Mouse (Mus musculus) CH12.LX (cell line): ENCODE data around the gene Leng9. TPM values are rescaled to one million over a fixed set of nuclear protein-coding genes. Genes with fewer than 3 reads are reported as not detected.

Source experiments
- DNase-seq: peaks from one replicate; pipeline ENCODE4 v3.0.0-alpha.2; 2013; ENCODE audit errors: extremely low read depth
- H3K27ac ChIP-seq: 2 replicates; pipeline ENCODE4 v1.5.1; 2012; ENCODE audit warnings: low read depth, mild to moderate bottlenecking, control low read depth, moderate library complexity; ENCODE audit not compliant: insufficient read depth
- H3K27me3 ChIP-seq: replicated peaks from 2 replicates; pipeline ENCODE3; 2012; ENCODE audit warnings: inconsistent platforms
- H3K36me3 ChIP-seq, 2 experiments: replicated peaks in 1 of 2; 2 replicates each; pipeline versions ENCODE3 to v1.6.1; 2012; ENCODE audit warnings: inconsistent platforms in 1 of 2, low read length in 1 of 2, mild to moderate bottlenecking in 1 of 2, mixed read lengths in 1 of 2, moderate library complexity in 1 of 2; ENCODE audit not compliant: control insufficient read depth in 1 of 2, insufficient read depth in 1 of 2
- H3K4me1 ChIP-seq, 2 experiments: 2 replicates each; pipeline ENCODE4 v1.6.1; 2012; ENCODE audit warnings: inconsistent platforms in 1 of 2, moderate library complexity in 1 of 2; ENCODE audit not compliant: insufficient read depth in 2 of 2, control insufficient read depth in 1 of 2
- H3K4me2 ChIP-seq: 2 replicates; pipeline ENCODE4 v1.6.1; 2012; ENCODE audit warnings: low read depth, mild to moderate bottlenecking, control low read depth; ENCODE audit not compliant: poor library complexity, insufficient read depth, severe bottlenecking
- H3K4me3 ChIP-seq, 3 experiments: fragments of 150-350 bp in 1 of 3; sonication (generic) in 1 of 3; replicated peaks in 1 of 3; 2 replicates each; pipeline versions ENCODE3 to v1.5.1; 2011 to 2012; ENCODE audit warnings: low read depth in 2 of 3, low read length in 2 of 3, mild to moderate bottlenecking in 2 of 3, moderate library complexity in 2 of 3, control low read depth in 1 of 3, improper control_type of control experiment in 1 of 3, inconsistent platforms in 1 of 3, mixed read lengths in 1 of 3; ENCODE audit not compliant: poor library complexity in 1 of 3
- H3K79me2 ChIP-seq: replicated peaks from 2 replicates; pipeline ENCODE4 v1.6.1; 2012; ENCODE audit warnings: mild to moderate bottlenecking, moderate library complexity; ENCODE audit not compliant: control insufficient read depth, poor library complexity, insufficient read depth, severe bottlenecking; ENCODE audit errors: extremely low read depth
- H3K9ac ChIP-seq: 2 replicates; pipeline ENCODE4 v1.6.1; 2012; ENCODE audit warnings: low read depth, mild to moderate bottlenecking, control low read depth, moderate library complexity; ENCODE audit not compliant: insufficient read depth
- H3K9me3 ChIP-seq: replicated peaks from 2 replicates; pipeline ENCODE3; 2012; ENCODE audit warnings: low read length, inconsistent platforms, mixed read lengths
- CHD1 ChIP-seq: IDR thresholded peaks from 2 replicates; pipeline ENCODE4 v1.6.1; 2012; ENCODE audit warnings: low read depth, low read length, improper control_type of control experiment, inconsistent platforms
- CHD2 ChIP-seq: IDR thresholded peaks from 2 replicates; pipeline ENCODE4 v1.6.1; 2011; ENCODE audit warnings: low read length, improper control_type of control experiment
- JUND ChIP-seq: conservative IDR thresholded peaks from 2 replicates; pipeline ENCODE4 v1.6.1; 2011; ENCODE audit warnings: low read depth, low read length, improper control_type of control experiment
- MXI1 ChIP-seq: IDR thresholded peaks from 2 replicates; pipeline ENCODE4 v1.6.1; 2011; ENCODE audit warnings: mild to moderate bottlenecking, low read depth, low read length, improper control_type of control experiment
- MYC ChIP-seq: IDR thresholded peaks from 2 replicates; pipeline ENCODE4 v1.6.1; 2011; ENCODE audit warnings: low read depth, mild to moderate bottlenecking, improper control_type of control experiment, low read length
- PAX5 ChIP-seq: IDR thresholded peaks from 2 replicates; pipeline ENCODE4 v1.6.1; 2012; ENCODE audit warnings: low read length, inconsistent platforms, mixed read lengths
- POLR2AphosphoS2 ChIP-seq: IDR thresholded peaks from 2 replicates; pipeline ENCODE4 v1.6.1; 2011; ENCODE audit warnings: low read depth, low read length, improper control_type of control experiment
- USF2 ChIP-seq: conservative IDR thresholded peaks from 2 replicates; pipeline ENCODE4 v1.6.1; 2011; ENCODE audit warnings: low read depth, low read length, improper control_type of control experiment
- ZC3H11A ChIP-seq: IDR thresholded peaks from 2 replicates; pipeline ENCODE4 v1.6.1; 2012; ENCODE audit warnings: low read depth, mild to moderate bottlenecking, inconsistent platforms, low read length, improper control_type of control experiment
- ZMIZ1 ChIP-seq: IDR thresholded peaks from 2 replicates; pipeline ENCODE4 v1.6.1; 2012; ENCODE audit warnings: low read depth, mild to moderate bottlenecking, inconsistent platforms, low read length, improper control_type of control experiment
- ZNF384 ChIP-seq: IDR thresholded peaks from 2 replicates; pipeline ENCODE4 v1.6.1; 2012; ENCODE audit warnings: low read depth, low read length, improper control_type of control experiment, inconsistent platforms
- dilution Hi-C: fragments of 300-500 bp; cut with MboI; formaldehyde crosslinking; loops from 2 replicates; pipeline ENCODE4 v1.14.3; 2020; ENCODE audit warnings: low sequenced_read_pairs; ENCODE audit not compliant: extremely low pct_unique_long_range_greater_than_20kb, extremely low pct_ligation_motif_present
- in situ Hi-C: fragments of 300-500 bp; cut with MboI; formaldehyde crosslinking; loops from 3 replicates; pipeline ENCODE4 v1.14.3; 2019; ENCODE audit warnings: low sequenced_read_pairs, low pct_ligation_motif_present, low pct_unique_long_range_greater_than_20kb, mixed read lengths
- polyA plus RNA-seq: library from polyadenylated mRNA; unstranded; fragments of >175 nt; gene quantifications from 2 replicates; pipeline ENCODE4 v1.2.1, GENCODE M21; 2012; ENCODE audit warnings: low read depth; ENCODE audit not compliant: insufficient read length
- total RNA-seq, 2 experiments: library from RNA; depleted of rRNA; stranded (reverse); fragments of 300-350 nt in 1 of 2; fragments of >200 nt in 1 of 2; gene quantifications; 2 replicates each; pipeline ENCODE4 v1.2.3; 2012 to 2014

Gene Leng9
- total and polyA plus RNA-seq, 3 experiments, result 1.1 to 1.2 (median 1.2) TPM

DNA sequence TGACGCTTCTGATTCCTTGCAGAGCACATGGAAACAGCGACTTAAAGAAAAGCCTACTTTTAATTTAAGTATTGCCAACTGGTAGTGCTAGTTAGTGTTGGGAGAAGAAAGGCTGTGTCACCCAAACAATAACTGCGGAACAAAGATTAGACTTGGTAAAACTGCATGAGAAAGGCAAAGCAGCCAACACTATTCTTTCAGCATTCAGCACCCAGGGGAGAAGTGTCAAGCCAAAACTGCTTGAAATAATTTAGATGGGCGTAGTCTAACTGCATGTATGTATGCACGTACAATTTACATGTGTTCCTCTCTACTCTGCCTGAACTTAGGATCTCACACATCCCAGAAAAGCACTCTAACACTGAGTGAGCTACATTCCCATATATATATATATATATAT, 4.2 kb upstream of the Leng9 start:
- Histone ChIP-seq H3K4me1 (peaks cover 10 to 20% of the 10 kb centered on the region in 2 experiments), H3K36me3 (no peaks in the 10 kb centered on the region), H3K9me3 (no peaks in the 10 kb centered on the region), H3K4me3 (no peak overlapping the region), H3K4me2 (no peak overlapping the region), H3K9ac (no peak overlapping the region), H3K27me3 (no peaks in the 10 kb centered on the region), H3K27ac (no peak overlapping the region), H3K79me2 (no peaks in the 10 kb centered on the region)
- no peak for DNase-seq
- TF ChIP-seq CHD2 (no peak), POLR2AphosphoS2 (no peak), MYC (no peak), JUND (no peak), ZMIZ1 (no peak)
- dilution Hi-C loops (no loop called here), in situ Hi-C loops (no loop called here)

DNA sequence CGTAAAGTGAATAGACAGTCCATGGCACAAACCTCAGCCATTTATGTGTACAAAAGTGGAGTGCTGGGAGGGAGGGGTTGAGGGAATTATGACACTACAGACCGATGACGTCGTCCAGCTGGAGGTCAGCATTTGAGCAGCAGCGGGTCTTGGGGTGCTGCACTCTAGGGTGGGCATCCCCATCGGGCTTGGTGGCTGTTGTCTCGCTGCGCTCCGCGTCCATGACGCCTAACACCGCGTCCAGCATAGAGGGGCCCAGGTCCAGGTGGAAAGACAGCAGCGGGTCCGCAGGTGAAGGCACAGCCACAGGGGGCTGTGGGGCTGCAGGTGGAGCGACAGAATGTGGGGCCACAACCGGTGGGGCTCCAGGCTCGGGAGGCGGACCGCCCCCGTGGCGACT, 1.1 kb upstream of the Leng9 start:
- H3K4me2 ChIP-seq, result peak overlapping the region; percentile 99; the same call in 1 of the 2 replicates

DNA sequence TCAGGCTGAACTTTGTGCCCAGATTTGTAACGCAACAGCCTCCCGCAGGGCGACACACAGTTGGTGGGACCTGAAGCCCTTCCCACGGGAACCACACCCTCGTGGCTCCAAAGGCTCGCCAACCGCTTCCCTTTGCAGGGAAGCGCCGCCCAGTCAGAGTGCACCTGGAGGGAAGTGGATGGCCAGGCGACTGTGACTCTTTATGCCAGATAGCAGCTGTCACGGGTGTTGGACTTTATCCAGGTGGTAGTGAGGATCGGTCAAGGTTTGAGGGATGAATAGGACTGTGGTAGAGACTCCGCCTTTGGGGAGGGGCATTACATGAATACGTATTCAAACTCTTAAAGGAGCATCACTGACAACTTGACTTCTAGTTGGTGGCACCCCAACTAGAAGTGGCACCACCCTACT, 642 bp upstream of the Leng9 start:
- H3K79me2 ChIP-seq, result peaks cover 2% of the 10 kb centered on the region; the same call in 1 of the 2 replicates
- H3K4me1 ChIP-seq, result peaks cover 15 to 36% of the 10 kb centered on the region in 2 experiments
- H3K36me3 ChIP-seq, result peaks cover 24 to 27% of the 10 kb centered on the region in 2 experiments
- DNase-seq, result no peak
- peak overlapping the region; percentile 99 for H3K4me2 ChIP-seq
- H3K9ac ChIP-seq, result no peak overlapping the region
- dilution Hi-C loops, result no loop called here
- TF ChIP-seq USF2 (no peak), MXI1 (peak; percentile 23; the same call in 1 of the 2 replicates), PAX5 (no peak), CHD1 (no peak)
- TF ChIP-seq, all 38 proteins: peak for 1
- H3K4me3 ChIP-seq, result peak overlapping the region in 1 of 3 experiments; percentile 33
- no peaks in the 10 kb centered on the region for H3K27me3 ChIP-seq
- H3K9me3 ChIP-seq, result no peaks in the 10 kb centered on the region
- in situ Hi-C loops, result no loop called here
- H3K27ac ChIP-seq, result no peak overlapping the region

More for the DNA sequence above, 1.1 kb upstream of the Leng9 start:
- no peak for DNase-seq
- dilution Hi-C loops (no loop called here), in situ Hi-C loops (no loop called here)
- Histone ChIP-seq H3K9ac (no peak overlapping the region), H3K36me3 (peaks cover 19 to 23% of the 10 kb centered on the region in 2 experiments), H3K9me3 (no peaks in the 10 kb centered on the region), H3K27me3 (no peaks in the 10 kb centered on the region), H3K27ac (no peak overlapping the region), H3K4me1 (peaks cover 15 to 36% of the 10 kb centered on the region in 2 experiments), H3K79me2 (peaks cover 2% of the 10 kb centered on the region; the same call in 1 of the 2 replicates), H3K4me3 (no peak overlapping the region)
- no peak for TF ChIP-seq ZNF384
- no peak for TF ChIP-seq ZC3H11A
